Mouse (Mus musculus) embryo, embryonic 11.5 days (tissue): Measurements from ENCODE around the gene Lrrc75b.

Experiments used
- DNase-seq: peaks from one replicate; pipeline ENCODE4 v3.0.0-alpha.2; 2012; ENCODE audit warnings: low read depth, low spot score

Gene Lrrc75b

GRCm38 (mm10) chr10:75559676-75560548 lies at the start of gene Lrrc75b:
TSS of gene Lrrc75b (minus strand) at chr10:75560330.
- no peak for DNase-seq

- no peak for DNase-seq
Observed at GRCm38 (mm10) chr10:75608975-75609374, 48.8 kb upstream of the Lrrc75b start.

- no peak for DNase-seq
Observed at GRCm38 (mm10) chr10:75607253-75607652, 47.1 kb upstream of the Lrrc75b start.

- no peak for DNase-seq
Observed at GRCm38 (mm10) chr10:75605162-75605846, 45.2 kb upstream of the Lrrc75b start.

GRCm38 (mm10) chr10:75600189-75600730 lies 40.1 kb upstream of the Lrrc75b start:
- DNase-seq: no peak

GRCm38 (mm10) chr10:75595981-75596380 lies 35.9 kb upstream of the Lrrc75b start:
- DNase-seq: no peak

GRCm38 (mm10) chr10:75592585-75592984 lies 32.5 kb upstream of the Lrrc75b start:
- DNase-seq: no peak

- no peak for DNase-seq
Observed at GRCm38 (mm10) chr10:75591211-75591894, 31.2 kb upstream of the Lrrc75b start.

GRCm38 (mm10) chr10:75589651-75590050 lies 29.5 kb upstream of the Lrrc75b start:
- DNase-seq: no peak

GRCm38 (mm10) chr10:75589129-75589528 lies 29.0 kb upstream of the Lrrc75b start, which contains the start of gene Ggt5:
TSS of gene Ggt5 (plus strand) at chr10:75589340.
- DNase-seq: no peak

- DNase-seq: no peak
Observed at GRCm38 (mm10) chr10:75588336-75588735, 28.2 kb upstream of the Lrrc75b start.

GRCm38 (mm10) chr10:75587781-75588180 lies 27.7 kb upstream of the Lrrc75b start:
- DNase-seq: no peak

GRCm38 (mm10) chr10:75586553-75586879 lies 26.4 kb upstream of the Lrrc75b start:
- DNase-seq: no peak

GRCm38 (mm10) chr10:75585876-75586552 lies 25.9 kb upstream of the Lrrc75b start:
- peak; percentile 75 for DNase-seq

GRCm38 (mm10) chr10:75579129-75579528 lies 19.0 kb upstream of the Lrrc75b start:
- DNase-seq: no peak

GRCm38 (mm10) chr10:75573965-75574364 lies 13.8 kb upstream of the Lrrc75b start:
- DNase-seq: no peak

- no peak for DNase-seq
Observed at GRCm38 (mm10) chr10:75573181-75573580, 13.1 kb upstream of the Lrrc75b start.

- no peak for DNase-seq
Observed at GRCm38 (mm10) chr10:75571937-75572336, 11.8 kb upstream of the Lrrc75b start.

GRCm38 (mm10) chr10:75570981-75571657 lies 11.0 kb upstream of the Lrrc75b start:
- no peak for DNase-seq

GRCm38 (mm10) chr10:75568851-75569250 lies 8.7 kb upstream of the Lrrc75b start:
- no peak for DNase-seq

GRCm38 (mm10) chr10:75568441-75568840 lies 8.3 kb upstream of the Lrrc75b start:
- no peak for DNase-seq
